Mouse (Mus musculus) MEL (cell line): ENCODE measurements around the gene Disp1. TPM values are rescaled to one million over a fixed set of nuclear protein-coding genes. Genes with fewer than 3 reads are reported as not detected.

Experiments used
- DNase-seq: peaks from one replicate; pipeline ENCODE4 v3.0.0; 2011; ENCODE audit warnings: low read depth, low spot score
- H3K27ac ChIP-seq: 2 replicates; pipeline ENCODE4 v1.5.1; 2012; ENCODE audit warnings: low read depth, mild to moderate bottlenecking, control low read depth, low read length, moderate library complexity; ENCODE audit not compliant: control insufficient read depth
- H3K27me3 ChIP-seq, 2 experiments: fragments of 150-350 bp in 1 of 2; sonication (generic) in 1 of 2; 2 replicates each; pipeline ENCODE4 v1.6.1; 2012; ENCODE audit warnings: low read length in 2 of 2, mild to moderate bottlenecking in 2 of 2, improper control_type of control experiment in 1 of 2, moderate library complexity in 1 of 2; ENCODE audit not compliant: insufficient read depth in 2 of 2, control insufficient read depth in 1 of 2
- H3K36me3 ChIP-seq, 2 experiments: 2 replicates each; pipeline ENCODE4 v1.6.1; 2012 to 2014; ENCODE audit warnings: low read length in 2 of 2, improper control_type of control experiment in 1 of 2, inconsistent platforms in 1 of 2, mild to moderate bottlenecking in 1 of 2; ENCODE audit not compliant: insufficient read depth in 2 of 2, control insufficient read depth in 1 of 2
- H3K4me1 ChIP-seq, 2 experiments: fragments of 150-350 bp in 1 of 2; sonication (generic) in 1 of 2; 2 replicates each; pipeline ENCODE4 v1.6.1; 2012; ENCODE audit warnings: low read length in 2 of 2, improper control_type of control experiment in 1 of 2, mild to moderate bottlenecking in 1 of 2; ENCODE audit not compliant: insufficient read depth in 2 of 2, control insufficient read depth in 1 of 2
- H3K4me3 ChIP-seq, 2 experiments: fragments of 150-350 bp in 1 of 2; sonication (generic) in 1 of 2; 2 replicates each; pipeline ENCODE4 v1.5.1; 2012; ENCODE audit warnings: low read depth in 2 of 2, low read length in 2 of 2, mild to moderate bottlenecking in 2 of 2, moderate library complexity in 2 of 2, control low read depth in 1 of 2, improper control_type of control experiment in 1 of 2; ENCODE audit not compliant: control insufficient read depth in 1 of 2, insufficient read depth in 1 of 2
- H3K79me2 ChIP-seq: 2 replicates; pipeline ENCODE4 v1.6.1; 2012; ENCODE audit warnings: mild to moderate bottlenecking, low read length, moderate library complexity; ENCODE audit not compliant: control insufficient read depth, poor library complexity, insufficient read depth
- H3K9ac ChIP-seq: 2 replicates; pipeline ENCODE4 v1.6.1; 2012; ENCODE audit warnings: low read depth, mild to moderate bottlenecking, control low read depth, low read length, moderate library complexity; ENCODE audit not compliant: control insufficient read depth, poor library complexity, severe bottlenecking
- H3K9me3 ChIP-seq: fragments of 150-350 bp; sonication (generic); replicated peaks from 2 replicates; pipeline ENCODE4 v1.6.1; 2012; ENCODE audit warnings: mild to moderate bottlenecking, low read length, improper control_type of control experiment, moderate library complexity; ENCODE audit not compliant: insufficient read depth
- CTCF ChIP-seq, 3 experiments: IDR thresholded peaks in 2 of 3; conservative IDR thresholded peaks in 1 of 3; 2 replicates each; pipeline ENCODE4 v1.5.1; 2011 to 2012; ENCODE audit warnings: low read length in 3 of 3, low read depth in 2 of 3, mild to moderate bottlenecking in 2 of 3, improper control_type of control experiment in 1 of 3, inconsistent platforms in 1 of 3, mixed read lengths in 1 of 3, moderate library complexity in 1 of 3; ENCODE audit not compliant: control insufficient read depth in 1 of 3, insufficient read depth in 1 of 3, poor library complexity in 1 of 3, severe bottlenecking in 1 of 3
- EP300 ChIP-seq, 2 experiments: IDR thresholded peaks; 2 replicates each; pipeline ENCODE4 v1.6.1; 2011; ENCODE audit warnings: improper control_type of control experiment in 2 of 2, low read length in 2 of 2, low read depth in 1 of 2, mild to moderate bottlenecking in 1 of 2
- ETS1 ChIP-seq: IDR thresholded peaks from 2 replicates; pipeline ENCODE4 v1.6.1; 2012; ENCODE audit warnings: low read depth, mild to moderate bottlenecking, inconsistent platforms, low read length, improper control_type of control experiment, moderate library complexity
- GATA1 ChIP-seq: IDR thresholded peaks from 2 replicates; pipeline ENCODE4 v1.6.1; 2011; ENCODE audit warnings: low read depth, low read length, improper control_type of control experiment
- HCFC1 ChIP-seq: IDR thresholded peaks from 2 replicates; pipeline ENCODE4 v1.6.1; 2012; ENCODE audit warnings: low read depth, mild to moderate bottlenecking, inconsistent platforms, low read length, improper control_type of control experiment, moderate library complexity
- KAT2A ChIP-seq: conservative IDR thresholded peaks from 2 replicates; pipeline ENCODE4 v1.6.1; 2012; ENCODE audit warnings: low read depth, low read length, improper control_type of control experiment, inconsistent platforms
- MAFK ChIP-seq: IDR thresholded peaks from 2 replicates; pipeline ENCODE4 v1.6.1; 2011; ENCODE audit warnings: low read depth, mild to moderate bottlenecking, low read length, improper control_type of control experiment, borderline replicate concordance
- MAX ChIP-seq: IDR thresholded peaks from 2 replicates; pipeline ENCODE4 v1.6.1; 2011; ENCODE audit warnings: low read length, improper control_type of control experiment
- MEF2A ChIP-seq: IDR thresholded peaks from 2 replicates; pipeline ENCODE4 v1.6.1; 2014; ENCODE audit warnings: low read depth, mild to moderate bottlenecking, inconsistent platforms, low read length, improper control_type of control experiment; ENCODE audit not compliant: poor library complexity, insufficient replicate concordance, severe bottlenecking; ENCODE audit errors: extremely low read depth
- MXI1 ChIP-seq: IDR thresholded peaks from 2 replicates; pipeline ENCODE4 v1.6.1; 2011; ENCODE audit warnings: mild to moderate bottlenecking, low read depth, low read length, improper control_type of control experiment
- MYB ChIP-seq: IDR thresholded peaks from 2 replicates; pipeline ENCODE4 v1.6.1; 2011; ENCODE audit warnings: mild to moderate bottlenecking, low read depth, low read length, improper control_type of control experiment
- MYC ChIP-seq: IDR thresholded peaks from 2 replicates; pipeline ENCODE4 v1.6.1; 2011; ENCODE audit warnings: low read depth, mild to moderate bottlenecking, low read length, improper control_type of control experiment, moderate library complexity
- NELFE ChIP-seq: IDR thresholded peaks from 2 replicates; pipeline ENCODE4 v1.6.1; 2011; ENCODE audit warnings: low read depth, low read length, improper control_type of control experiment
- NRF1 ChIP-seq: IDR thresholded peaks from 2 replicates; pipeline ENCODE4 v1.6.1; 2014; ENCODE audit warnings: low read depth, mild to moderate bottlenecking, inconsistent platforms, low read length, improper control_type of control experiment, moderate library complexity; ENCODE audit not compliant: poor library complexity, insufficient read depth, severe bottlenecking
- POLR2A ChIP-seq, 2 experiments: IDR thresholded peaks; 2 replicates each; pipeline ENCODE4 v1.6.1; 2011 to 2012; ENCODE audit warnings: low read length in 2 of 2, mild to moderate bottlenecking in 2 of 2, control low read depth in 1 of 2, improper control_type of control experiment in 1 of 2, low read depth in 1 of 2, moderate library complexity in 1 of 2; ENCODE audit not compliant: control insufficient read depth in 1 of 2, insufficient read depth in 1 of 2, poor library complexity in 1 of 2
- POLR2AphosphoS2 ChIP-seq: IDR thresholded peaks from 2 replicates; pipeline ENCODE4 v1.6.1; 2011; ENCODE audit warnings: low read length, improper control_type of control experiment
- POLR2AphosphoS5 ChIP-seq: IDR thresholded peaks from 2 replicates; pipeline ENCODE4 v1.6.1; 2012; ENCODE audit warnings: low read depth, borderline replicate concordance, mild to moderate bottlenecking, inconsistent platforms, low read length, moderate library complexity, mixed read lengths
- RCOR1 ChIP-seq: IDR thresholded peaks from 2 replicates; pipeline ENCODE4 v1.6.1; 2012; ENCODE audit warnings: low read depth, mild to moderate bottlenecking, inconsistent platforms, low read length, improper control_type of control experiment
- SIN3A ChIP-seq: IDR thresholded peaks from 2 replicates; pipeline ENCODE4 v1.6.1; 2012; ENCODE audit warnings: low read length, improper control_type of control experiment, inconsistent platforms
- SMC3 ChIP-seq: IDR thresholded peaks from 2 replicates; pipeline ENCODE4 v1.6.1; 2011; ENCODE audit warnings: low read depth, low read length, improper control_type of control experiment
- TAL1 ChIP-seq: IDR thresholded peaks from 2 replicates; pipeline ENCODE4 v1.6.1; 2012; ENCODE audit warnings: mild to moderate bottlenecking, inconsistent platforms, low read length, moderate library complexity, mixed read lengths
- TBP ChIP-seq: IDR thresholded peaks from 2 replicates; pipeline ENCODE4 v1.8.0; 2011; ENCODE audit warnings: low read depth, low read length, improper control_type of control experiment
- TCF12 ChIP-seq: IDR thresholded peaks from 2 replicates; pipeline ENCODE4 v1.6.1; 2014; ENCODE audit warnings: low read depth, mild to moderate bottlenecking, inconsistent platforms, low read length, improper control_type of control experiment, moderate library complexity
- UBTF ChIP-seq: IDR thresholded peaks from 2 replicates; pipeline ENCODE4 v1.6.1; 2012; ENCODE audit warnings: low read depth, mild to moderate bottlenecking, inconsistent platforms, low read length, improper control_type of control experiment, moderate library complexity, borderline replicate concordance; ENCODE audit not compliant: insufficient read depth
- USF1 ChIP-seq: IDR thresholded peaks from 2 replicates; pipeline ENCODE4 v1.6.1; 2014; ENCODE audit warnings: low read depth, mild to moderate bottlenecking, inconsistent platforms, low read length, improper control_type of control experiment, moderate library complexity
- ZKSCAN1 ChIP-seq: IDR thresholded peaks from 2 replicates; pipeline ENCODE4 v1.6.1; 2012; ENCODE audit warnings: low read depth, mild to moderate bottlenecking, inconsistent platforms, low read length, improper control_type of control experiment, moderate library complexity
- ZNF384 ChIP-seq: IDR thresholded peaks from 2 replicates; pipeline ENCODE4 v1.6.1; 2012; ENCODE audit warnings: low read depth, mild to moderate bottlenecking, inconsistent platforms, low read length, improper control_type of control experiment
- polyA plus RNA-seq, 2 experiments: library from polyadenylated mRNA; stranded (reverse) in 1 of 2; unstranded in 1 of 2; fragments of >175 nt in 1 of 2; fragments of >200 nt in 1 of 2; gene quantifications; 2 replicates each; pipeline versions ENCODE4 v1.2.1 to v1.2.4; 2012; ENCODE audit warnings: low replicate concordance in 2 of 2, low read depth in 1 of 2; ENCODE audit not compliant: insufficient read length in 2 of 2, insufficient read depth in 1 of 2, missing spikeins in 1 of 2
- total RNA-seq: library from RNA; depleted of rRNA; stranded (reverse); fragments of 300-350 nt; gene quantifications from 2 replicates; pipeline ENCODE4 v1.2.3, GENCODE M21; 2012

Disp1 gene
- total and polyA plus RNA-seq, 3 experiments = 6.3 to 9.9 TPM; not detected in 1

DNA sequence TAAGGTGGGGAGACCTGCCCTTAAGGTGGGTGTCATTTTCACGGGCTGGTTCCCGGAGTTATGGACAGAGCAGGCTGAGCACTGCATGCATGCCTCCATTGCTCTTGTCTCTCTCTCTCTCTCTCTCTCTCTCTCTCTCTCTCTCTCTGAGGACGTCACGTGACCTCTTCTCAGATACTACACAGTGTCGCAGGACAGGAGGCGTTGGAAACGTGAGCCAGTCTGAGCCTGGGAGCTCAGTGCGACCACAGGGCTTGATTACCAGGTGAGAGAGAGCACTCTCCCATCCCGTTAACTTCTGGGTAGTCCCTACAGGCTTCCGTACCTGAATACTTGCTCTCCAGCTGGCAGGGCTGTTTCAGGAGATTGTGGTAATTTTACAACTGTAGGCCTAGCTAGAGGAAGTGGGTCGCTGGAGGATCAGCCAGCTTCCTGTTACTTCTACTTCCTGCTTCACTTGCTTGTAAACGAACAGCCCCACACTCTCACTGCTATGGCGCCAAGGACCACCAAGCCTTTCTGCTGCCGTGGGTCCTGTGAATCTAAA, 44.7 kb upstream of the Disp1 start (continued):
- TF ChIP-seq UBTF (no peak), CTCF (IDR thresholded peaks at IDR 0.05 in 2 of 3, conservative IDR thresholded peaks at IDR 0.05 in 1 of 3; ENCODE audit: control insufficient read depth in 1 of 3, insufficient read depth in 1 of 3, low read depth in 2 of 3, low read length in 3 of 3, poor library complexity in 1 of 3, severe bottlenecking in 1 of 3) (no peak), MXI1 (peak; percentile 14; the same call in 1 of the 2 replicates), NRF1 (no peak), MYB (no peak), MEF2A (no peak), RCOR1 (no peak), MAX (peak; percentile 66; the same call in 1 of the 2 replicates), TAL1 (peak; percentile 46), ZKSCAN1 (no peak), HCFC1 (peak; percentile 79), POLR2AphosphoS2 (no peak), SMC3 (no peak), MYC (no peak), POLR2A (IDR thresholded peaks at IDR 0.05; ENCODE audit: control insufficient read depth in 1 of 2, insufficient read depth in 1 of 2, low read depth in 1 of 2, low read length in 2 of 2, poor library complexity in 1 of 2) (peak in 1 of 2 experiments; percentile 77; a peak in 2 of 4 replicates)

DNA sequence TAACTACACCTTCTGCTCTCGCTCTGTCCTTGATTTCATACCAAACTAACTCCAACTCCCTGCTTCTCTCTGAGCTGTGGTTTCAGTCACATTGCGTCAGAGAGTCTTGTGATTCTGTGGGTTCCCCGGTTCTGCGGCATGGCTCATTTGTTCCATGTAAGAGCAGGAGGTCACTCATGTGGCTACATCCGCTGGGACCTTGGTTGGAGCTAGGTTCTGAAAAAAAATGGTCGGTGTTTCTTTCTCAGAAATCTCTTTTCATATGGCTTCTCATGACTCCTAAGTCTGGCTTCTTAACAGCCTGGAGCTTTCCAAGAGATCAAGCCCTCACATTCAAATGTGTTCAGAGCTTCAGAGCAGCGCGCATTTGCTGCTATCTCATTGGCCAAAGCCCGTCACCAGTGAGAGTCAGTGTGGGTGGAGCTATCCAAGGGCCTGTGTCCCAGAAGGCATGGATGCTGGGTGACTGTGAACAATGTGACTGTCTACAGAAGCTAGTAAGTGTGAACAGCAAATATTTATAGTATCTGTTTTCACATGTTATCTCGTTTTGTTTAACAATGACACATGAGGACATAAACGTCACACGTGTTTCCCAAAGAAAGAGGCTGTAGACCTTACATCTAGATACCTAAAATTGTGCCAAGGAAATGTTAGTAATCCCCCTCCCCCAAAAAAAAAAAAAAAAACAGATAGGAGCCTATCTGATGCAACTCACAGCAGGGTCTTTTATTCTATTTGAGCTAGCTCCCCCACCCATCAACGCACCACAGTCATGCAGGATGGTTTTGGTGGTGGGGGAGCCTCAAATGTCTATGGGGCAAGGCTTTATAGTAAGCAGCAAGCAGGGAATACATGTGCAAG, 43.1 kb upstream of the Disp1 start:
- Histone ChIP-seq H3K4me1 (peaks cover 3 to 26% of the 10 kb centered on the region in 2 experiments; a peak in 3 of 4 replicates), H3K36me3 (peaks cover 0 to 22% of the 10 kb centered on the region in 2 experiments; a peak in 2 of 4 replicates), H3K27ac (peak overlapping the region; percentile 98), H3K27me3 (no peaks in the 10 kb centered on the region), H3K9me3 (no peaks in the 10 kb centered on the region), H3K79me2 (no peaks in the 10 kb centered on the region), H3K4me3 (peak overlapping the region; percentile 22 to 26), H3K9ac (peak overlapping the region; percentile 75)
- peak; percentile 55 to 93; a peak in 2 of 4 replicates for TF ChIP-seq POLR2A (IDR thresholded peaks at IDR 0.05; ENCODE audit: control insufficient read depth in 1 of 2, insufficient read depth in 1 of 2, low read depth in 1 of 2, low read length in 2 of 2, poor library complexity in 1 of 2)
- peak; percentile 81; the same call in 1 of the 2 replicates for TF ChIP-seq MXI1
- TF ChIP-seq SIN3A = peak; percentile 50; the same call in 1 of the 2 replicates
- TF ChIP-seq ZNF384 = peak; percentile 75
- 0 out of 2 replicates have a peak, but pooled peaks have one; percentile 42 for TF ChIP-seq TCF12
- peak; percentile 50; the same call in 1 of the 2 replicates for TF ChIP-seq HCFC1
- TF ChIP-seq MYC = peak; percentile 82; the same call in 1 of the 2 replicates
- no peak for TF ChIP-seq TAL1
- peak; percentile 85 for TF ChIP-seq TBP
- peak; percentile 79 for TF ChIP-seq NELFE
- TF ChIP-seq USF1 = peak; percentile 70
- TF ChIP-seq MAFK = no peak
- TF ChIP-seq NRF1 = 0 out of 2 replicates have a peak, but pooled peaks have one; percentile 15
- peak in 1 of 2 experiments; percentile 58; a peak in 2 of 4 replicates for TF ChIP-seq EP300 (IDR thresholded peaks at IDR 0.05; ENCODE audit: low read depth in 1 of 2, low read length in 2 of 2)
- peak; percentile 65 for TF ChIP-seq MAX
- no peak for TF ChIP-seq GATA1
- peak; percentile 50 for TF ChIP-seq KAT2A
- peak; percentile 60 for TF ChIP-seq RCOR1
- no peak for TF ChIP-seq POLR2AphosphoS5
- peak; percentile 96 for TF ChIP-seq POLR2AphosphoS2
- peak; percentile 73 for TF ChIP-seq ETS1
- DNase-seq = peak; percentile 96
